Mouse (Mus musculus) cerebellum, adult 8-10 months (tissue): ENCODE measurements around the gene Rem1.
"Not testable (repeated sequence)": the region's sequence is repeated elsewhere in the genome, so short reads cannot be mapped to it uniquely, and the experiment has no call there.

ENCODE experiments used
- DNase-seq: peaks from one replicate; pipeline ENCODE4 v3.0.0; 2022

Gene Rem1

GRCm38 (mm10) chr2:152629904-152630303, 3.2 kb downstream of the Rem1 start:
- DNase-seq = no peak

DNA sequence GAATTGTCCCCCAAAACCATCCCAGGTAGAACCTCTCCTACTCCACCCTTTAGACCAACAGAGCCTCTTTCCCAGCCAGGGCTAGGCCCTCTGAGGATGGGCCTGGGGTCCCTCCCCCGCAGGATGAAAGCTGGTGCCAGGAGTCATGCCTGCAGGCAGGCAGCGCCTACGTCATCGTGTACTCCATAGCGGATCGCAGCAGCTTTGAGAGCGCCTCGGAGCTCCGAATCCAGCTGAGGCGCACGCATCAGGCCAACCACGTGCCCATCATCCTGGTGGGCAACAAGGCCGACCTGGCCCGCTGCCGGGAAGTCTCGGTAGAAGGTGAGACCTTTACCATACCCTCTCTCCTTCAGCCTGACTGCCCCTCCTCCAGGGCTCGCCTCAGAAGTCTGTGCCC, 6.6 kb downstream of the Rem1 start:
- no peak for DNase-seq

DNA sequence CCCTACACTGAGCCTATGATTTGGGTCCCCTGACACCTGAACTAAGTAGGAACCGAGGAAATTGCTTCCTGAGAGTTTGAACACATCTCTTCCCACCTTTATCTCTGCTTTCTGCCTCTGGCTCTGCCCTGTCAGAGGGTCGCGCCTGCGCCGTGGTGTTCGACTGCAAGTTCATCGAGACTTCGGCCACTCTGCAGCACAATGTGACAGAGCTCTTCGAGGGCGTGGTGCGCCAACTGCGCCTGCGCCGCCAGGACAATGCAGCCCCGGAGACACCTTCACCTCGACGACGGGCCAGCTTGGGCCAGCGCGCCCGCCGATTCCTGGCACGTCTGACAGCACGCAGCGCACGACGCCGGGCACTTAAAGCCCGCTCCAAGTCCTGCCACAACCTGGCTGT, 7.6 kb downstream of the Rem1 start:
- DNase-seq = no peak

GRCm38 (mm10) chr2:152636246-152637005, 9.7 kb downstream of the Rem1 start:
- no peak for DNase-seq

DNA sequence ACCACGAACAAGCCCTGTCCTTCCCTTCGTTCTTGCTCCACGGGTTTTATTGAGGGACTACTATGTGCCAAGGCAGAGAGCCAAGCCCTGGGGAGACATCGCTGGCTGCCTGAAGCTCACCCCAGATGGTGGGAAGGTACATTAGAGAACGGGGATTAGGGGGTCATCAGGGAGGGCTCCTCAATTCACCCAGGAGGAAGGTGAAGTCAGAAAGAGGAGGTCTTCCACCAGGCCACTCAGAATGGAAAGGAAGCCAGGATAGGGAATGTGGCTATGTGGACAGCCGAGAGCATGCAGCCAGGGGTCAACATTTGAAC, 10.2 kb downstream of the Rem1 start:
- DNase-seq = no peak

DNA sequence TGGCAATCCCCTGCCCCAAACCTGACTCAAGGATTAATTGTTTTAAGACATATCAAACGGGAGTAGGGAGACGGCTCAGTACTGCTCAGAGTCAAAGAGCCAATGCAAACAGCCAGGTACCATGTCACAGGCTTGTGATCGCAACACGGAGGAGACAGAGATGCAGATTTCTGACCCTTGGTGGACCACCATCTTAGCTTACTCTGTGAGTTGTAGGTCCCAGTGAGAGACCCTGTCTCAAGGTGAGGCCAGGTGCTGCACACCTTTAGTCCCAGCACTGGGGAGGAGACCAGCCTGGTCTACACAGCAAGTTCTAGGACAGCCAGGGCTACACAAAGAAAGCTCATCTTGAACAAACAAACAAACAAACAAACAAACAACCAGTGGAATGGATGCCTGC, 10.6 kb downstream of the Rem1 start:
- no peak for DNase-seq

- no peak for DNase-seq
Observed at GRCm38 (mm10) chr2:152638865-152639264, 12.1 kb downstream of the Rem1 start.

DNA sequence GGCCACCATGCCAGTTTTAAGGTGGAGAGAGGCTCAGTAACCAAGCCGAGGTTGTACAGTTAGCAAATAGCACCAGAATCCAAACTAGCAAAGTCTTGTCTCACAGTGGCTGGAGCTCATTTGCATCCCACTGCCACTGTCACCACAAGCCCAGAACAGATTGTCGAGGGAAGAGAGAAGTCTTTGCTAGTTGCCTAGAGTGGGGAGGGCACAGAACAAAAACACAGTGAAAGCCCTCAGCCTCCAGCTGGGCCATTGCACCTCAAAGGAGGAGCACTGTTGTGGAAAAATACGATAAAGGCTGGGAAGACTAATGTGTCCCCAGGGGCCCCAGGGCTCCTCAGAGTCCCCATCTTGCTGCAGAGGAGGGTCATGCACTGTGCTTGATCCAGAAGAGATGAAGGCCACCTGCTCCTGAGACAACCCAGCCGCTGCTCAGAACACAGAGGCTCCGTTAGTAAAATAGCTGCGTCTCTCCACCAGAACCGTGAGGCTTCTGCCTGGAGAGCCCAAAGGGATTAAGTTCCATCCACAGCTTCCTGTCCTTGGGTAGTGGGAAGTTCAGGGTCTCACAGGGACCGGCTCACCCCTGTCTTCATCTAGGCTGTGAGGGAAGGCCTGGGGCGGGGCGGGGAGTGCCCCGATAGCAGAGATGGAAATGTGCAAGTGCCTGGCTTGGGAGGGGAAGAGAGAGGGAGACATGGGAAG, 12.8 kb downstream of the Rem1 start:
- no peak for DNase-seq

DNA sequence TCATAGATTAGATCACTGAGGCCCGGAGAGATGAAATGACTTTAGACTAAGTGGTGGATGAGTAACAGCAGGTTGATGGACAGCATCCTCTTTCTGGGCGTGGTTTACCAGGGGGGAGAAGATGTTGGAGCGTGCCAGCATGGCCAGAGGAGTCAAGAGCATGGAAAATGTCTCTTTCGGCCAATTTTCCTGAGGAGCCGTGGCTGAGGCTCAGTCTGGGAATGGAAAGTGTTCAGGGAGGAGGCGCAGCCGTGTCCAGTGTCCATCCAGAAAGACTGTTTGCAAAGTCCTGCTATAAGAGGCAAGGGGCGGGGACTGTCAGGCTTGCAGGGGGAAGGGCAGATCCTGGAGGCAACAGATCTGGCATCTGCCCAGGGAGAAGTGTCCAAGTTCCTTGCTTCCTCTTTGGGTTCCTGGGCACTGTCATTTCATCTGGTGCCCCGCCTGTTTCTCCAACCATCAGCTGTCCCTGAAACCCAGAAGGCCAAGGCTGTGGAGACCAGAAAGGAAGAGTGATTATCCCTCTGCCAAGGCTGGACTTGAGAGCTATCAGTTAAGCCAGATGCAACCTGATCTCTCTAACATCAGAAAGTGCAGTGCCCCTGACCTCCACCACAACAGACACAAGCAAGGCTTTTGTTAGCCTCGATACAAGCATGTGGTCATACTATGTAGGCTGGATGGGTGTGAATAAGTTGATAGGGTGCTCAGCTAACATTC, 26.3 kb downstream of the Rem1 start:
- DNase-seq = no peak

- no peak for DNase-seq
Observed at GRCm38 (mm10) chr2:152653874-152654715, 27.3 kb downstream of the Rem1 start.

GRCm38 (mm10) chr2:152657398-152657797, 30.6 kb downstream of the Rem1 start:
- DNase-seq = no peak

DNA sequence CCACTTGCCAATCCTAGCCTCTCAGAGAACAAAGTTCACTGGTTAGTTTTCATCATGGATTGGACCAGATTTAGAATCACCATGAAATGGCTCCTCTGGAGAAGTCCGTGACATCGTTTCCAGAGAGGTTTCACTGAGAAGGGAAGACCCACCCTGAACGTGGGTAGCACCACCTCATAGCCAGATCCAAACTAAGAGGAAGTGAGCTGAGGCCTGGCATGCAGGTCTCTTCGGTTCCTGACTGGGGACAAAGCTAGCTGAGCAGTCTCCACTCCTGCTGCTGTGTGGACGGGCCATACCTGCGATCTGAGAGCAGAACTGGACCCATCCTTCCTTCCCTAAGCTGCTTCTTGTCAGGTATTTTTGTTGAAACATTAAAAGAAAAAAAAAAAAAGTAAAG, 34.4 kb downstream of the Rem1 start:
- no peak for DNase-seq

- not testable (repeated sequence) for DNase-seq
Observed at GRCm38 (mm10) chr2:152666191-152666590, 39.4 kb downstream of the Rem1 start.

- DNase-seq = peak; percentile 90
Observed at GRCm38 (mm10) chr2:152669256-152669638, 42.5 kb downstream of the Rem1 start, which contains the start of gene H13. H13 (plus strand) TSS chr2:152669461.

- no peak for DNase-seq
Observed at GRCm38 (mm10) chr2:152669639-152670484, 43.1 kb downstream of the Rem1 start.

GRCm38 (mm10) chr2:152670983-152671641, 44.4 kb downstream of the Rem1 start:
- DNase-seq = no peak

GRCm38 (mm10) chr2:152671642-152671999, 44.9 kb downstream of the Rem1 start:
- peak; percentile 29 for DNase-seq

- peak; percentile 17 for DNase-seq
Observed at GRCm38 (mm10) chr2:152672166-152672565, 45.4 kb downstream of the Rem1 start.

DNA sequence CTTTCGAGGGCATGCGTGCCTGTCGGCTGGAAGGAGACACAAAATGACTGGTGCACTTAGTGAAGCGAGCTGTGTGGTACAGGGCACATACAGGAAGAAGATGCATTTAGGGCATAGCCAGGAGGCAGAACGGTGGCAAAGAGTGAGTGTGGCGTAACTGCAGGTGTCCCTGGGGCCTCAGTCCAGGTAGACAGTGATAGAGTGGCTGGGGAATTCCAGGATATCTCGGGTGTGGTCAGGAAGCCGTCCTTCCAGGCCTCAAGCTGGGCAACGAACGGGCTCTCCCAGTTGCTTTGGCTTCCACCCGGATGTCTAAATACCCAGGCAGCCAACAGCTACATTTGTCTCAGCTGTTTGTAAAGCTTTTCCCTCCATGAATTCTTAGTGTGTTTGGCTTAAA, 47.4 kb downstream of the Rem1 start:
- peak; percentile 6 for DNase-seq

- no peak for DNase-seq
Observed at GRCm38 (mm10) chr2:152675252-152675791, 48.6 kb downstream of the Rem1 start.

GRCm38 (mm10) chr2:152678302-152678701, 51.6 kb downstream of the Rem1 start:
- DNase-seq = peak; percentile 19
